Mouse (Mus musculus) neural tube, embryonic 12.5 days (tissue): ENCODE measurements around the gene Rflnb. TPM values are rescaled to one million over a fixed set of nuclear protein-coding genes. Genes with fewer than 3 reads are reported as not detected.

Experiments used
- ATAC-seq: fragments of 200-750 bp; cut with Nextera tagmentation; 2 replicates; pipeline ENCODE4 v1.8.0; 2017; ENCODE audit warnings: low read depth, mild to moderate bottlenecking, moderate TSS enrichment, moderate library complexity; ENCODE audit not compliant: low FRiP score
- H3K27ac ChIP-seq: fragments of 300-500 bp; sonication (generic); 2 replicates; pipeline ENCODE4 v1.5.1; 2016
- H3K27me3 ChIP-seq: fragments of 300-500 bp; sonication (generic); replicated peaks from 2 replicates; pipeline ENCODE4 v1.6.1; 2016; ENCODE audit warnings: mild to moderate bottlenecking
- H3K36me3 ChIP-seq: fragments of 300-500 bp; sonication (generic); 2 replicates; pipeline ENCODE4 v1.6.1; 2016; ENCODE audit warnings: mild to moderate bottlenecking
- H3K4me1 ChIP-seq: fragments of 300-500 bp; sonication (generic); 2 replicates; pipeline ENCODE4 v1.6.1; 2016
- H3K4me2 ChIP-seq: fragments of 300-500 bp; sonication (generic); replicated peaks from 2 replicates; pipeline ENCODE4 v1.6.1; 2016; ENCODE audit warnings: mild to moderate bottlenecking
- H3K4me3 ChIP-seq: fragments of 300-500 bp; sonication (generic); 2 replicates; pipeline ENCODE4 v1.5.1; 2016
- H3K9ac ChIP-seq: fragments of 300-500 bp; sonication (generic); 2 replicates; pipeline ENCODE4 v1.6.1; 2016; ENCODE audit warnings: mild to moderate bottlenecking
- H3K9me3 ChIP-seq: fragments of 300-500 bp; sonication (generic); 2 replicates; pipeline ENCODE4 v1.6.1; 2016; ENCODE audit warnings: mild to moderate bottlenecking
- WGBS: fragments of 180-500 bp; shearing (Covaris S2); methylation state at CpG from one replicate; pipeline ENCODE4 v1.1.7; 2016; 5-methylcytosine and 5-hydroxymethylcytosine counted together
- polyA plus RNA-seq: library from polyadenylated mRNA; unstranded; fragments of >200 nt; fragmentation: Nextera tagmentation; extraction: Ambion mirVana; gene quantifications from 2 replicates; pipeline ENCODE4 v1.2.1, GENCODE M21; 2016

Gene Rflnb
- polyA plus RNA-seq = 23.0 and 23.6 TPM in 2 replicates

DNA sequence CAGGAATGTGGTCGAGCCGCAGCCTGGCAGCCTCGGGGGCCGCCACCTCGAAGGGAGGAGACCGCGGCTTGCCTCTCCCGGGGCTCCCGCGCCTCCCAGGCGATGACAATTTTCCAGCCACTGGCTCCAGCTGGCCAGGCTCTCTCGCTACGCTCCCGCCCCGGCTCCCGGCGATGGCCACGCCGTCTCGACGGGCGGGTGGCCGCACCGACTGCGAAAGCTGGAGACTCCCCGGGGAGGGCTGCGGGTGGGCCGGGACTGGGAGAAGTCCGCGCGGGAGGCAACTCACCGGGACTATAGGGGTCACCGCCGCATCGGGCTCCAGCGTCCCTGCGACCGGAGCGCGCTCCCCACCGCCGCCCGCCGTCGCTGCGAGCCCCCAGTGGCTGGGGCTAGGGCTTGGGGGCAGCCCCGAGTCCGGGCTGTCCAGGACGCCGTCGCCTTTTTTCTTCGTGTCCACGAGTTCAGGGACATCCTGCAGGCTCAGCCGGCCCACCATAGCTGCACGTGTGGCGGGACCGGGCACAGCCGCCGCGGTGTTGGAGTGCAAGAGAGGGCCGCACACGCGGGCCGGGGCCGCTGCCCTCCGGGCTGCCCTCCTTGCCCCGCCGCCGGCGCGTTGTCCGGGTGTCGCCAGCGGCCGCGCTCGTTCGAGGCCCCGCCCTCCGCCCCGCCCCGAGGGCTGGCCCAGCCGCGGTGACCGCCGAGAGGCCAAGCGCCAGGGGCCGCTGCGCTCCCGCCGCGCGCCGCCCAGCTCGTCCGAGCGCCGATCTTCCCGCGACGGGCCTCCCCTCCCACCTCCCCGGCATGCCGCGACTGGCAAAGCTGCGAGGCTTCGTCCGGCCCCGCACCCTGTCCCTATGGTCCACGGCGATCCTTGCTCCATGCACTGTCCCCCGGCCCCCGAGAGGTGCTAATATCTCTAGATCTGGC is at the start of gene Rflnb:
Gene Rflnb (minus strand): TSS at position 644 of the 933 bp plus-strand sequence.
- H3K4me2 ChIP-seq = peak within 1 kb of the TSS; percentile 96
- whole genome bisulfite sequencing = under 1% methylated on average over 107 of the region's 112 CpGs

DNA sequence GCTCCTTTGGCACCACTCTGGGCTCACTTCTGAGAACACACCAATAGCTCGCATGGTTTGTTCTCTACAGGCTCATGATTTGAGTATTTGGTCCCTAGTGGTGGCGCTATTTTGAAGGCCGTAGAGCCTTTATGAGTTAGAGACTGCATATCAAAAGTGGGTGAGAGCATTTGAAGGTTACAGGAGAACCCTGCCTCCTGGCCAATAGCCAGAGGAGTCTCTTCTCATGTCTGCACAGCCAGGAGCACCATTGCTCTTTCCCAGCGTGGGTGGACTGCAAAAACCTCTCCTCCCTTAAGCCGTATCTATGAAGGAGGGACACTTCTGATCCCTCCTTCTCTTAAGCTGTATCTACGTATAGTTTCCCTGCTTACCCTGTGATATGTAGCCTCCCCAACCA is 49.8 kb upstream of the Rflnb start:
- Histone ChIP-seq H3K4me3 (no peak overlapping the region), H3K9me3 (no peaks in the 10 kb centered on the region), H3K9ac (no peak overlapping the region), H3K27ac (no peak overlapping the region), H3K36me3 (peaks cover 46% of the 10 kb centered on the region), H3K4me1 (no peaks in the 10 kb centered on the region; the same call in 1 of the 2 replicates), H3K4me2 (no peak overlapping the region), H3K27me3 (no peaks in the 10 kb centered on the region)
- WGBS = 87% methylated on average over 6 of the region's 6 CpGs
- ATAC-seq = no peak

More for the DNA sequence above, at the start of gene Rflnb:
- peak; percentile 88 for ATAC-seq
- Histone ChIP-seq H3K9me3 (no peaks in the 10 kb centered on the region), H3K36me3 (no peaks in the 10 kb centered on the region), H3K9ac (peak within 1 kb of the TSS; percentile 70), H3K4me3 (peak within 1 kb of the TSS; percentile 60), H3K27ac (no peak within 1 kb of the TSS), H3K27me3 (0 out of 2 replicates have a peak, but pooled peaks cover 16% of the 10 kb centered on the region), H3K4me1 (peaks cover 20% of the 10 kb centered on the region)

DNA sequence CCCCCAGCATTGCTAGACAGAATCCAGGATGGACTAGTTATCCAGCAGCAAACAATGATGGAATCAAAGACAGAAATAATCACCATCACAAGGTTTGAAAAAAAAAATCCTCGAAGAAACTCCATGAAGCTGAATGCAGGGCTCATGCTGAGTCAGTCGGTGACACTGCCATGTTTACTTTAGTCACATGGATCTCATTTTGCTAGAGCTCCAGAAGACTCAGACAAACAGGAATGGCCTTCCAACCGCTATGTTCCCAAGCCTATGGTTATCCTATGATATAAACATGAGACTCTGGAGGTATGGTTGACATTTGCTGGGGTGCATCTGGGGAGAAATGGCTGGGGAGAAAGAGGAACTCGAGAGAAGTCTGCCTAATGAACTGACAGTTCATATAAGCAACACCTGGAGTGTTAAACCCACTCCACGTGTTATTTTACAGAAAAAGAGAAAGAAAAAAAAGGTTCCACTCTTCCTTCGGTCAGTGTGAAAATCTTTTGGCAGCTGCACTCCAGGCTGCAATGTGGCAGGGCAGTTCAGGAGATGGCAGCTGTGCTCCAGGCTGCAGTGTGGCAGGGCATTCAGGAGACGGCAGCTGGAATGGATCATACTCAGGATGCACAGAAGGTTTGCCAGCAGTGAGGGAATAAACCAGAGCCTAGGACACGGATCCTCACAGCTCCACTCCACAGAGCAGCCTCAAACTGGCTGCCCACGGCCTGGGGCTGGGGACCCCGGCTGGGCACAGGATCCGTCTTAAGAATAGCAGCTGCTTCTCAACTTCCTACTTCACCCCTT is 46.9 kb upstream of the Rflnb start:
- Histone ChIP-seq H3K27ac (no peak overlapping the region), H3K4me1 (no peaks in the 10 kb centered on the region), H3K4me2 (no peak overlapping the region), H3K9ac (no peak overlapping the region), H3K4me3 (no peak overlapping the region), H3K9me3 (no peaks in the 10 kb centered on the region), H3K27me3 (no peaks in the 10 kb centered on the region), H3K36me3 (peaks cover 26% of the 10 kb centered on the region)
- no peak for ATAC-seq
- 75% methylated on average over 11 of the region's 11 CpGs for WGBS

DNA sequence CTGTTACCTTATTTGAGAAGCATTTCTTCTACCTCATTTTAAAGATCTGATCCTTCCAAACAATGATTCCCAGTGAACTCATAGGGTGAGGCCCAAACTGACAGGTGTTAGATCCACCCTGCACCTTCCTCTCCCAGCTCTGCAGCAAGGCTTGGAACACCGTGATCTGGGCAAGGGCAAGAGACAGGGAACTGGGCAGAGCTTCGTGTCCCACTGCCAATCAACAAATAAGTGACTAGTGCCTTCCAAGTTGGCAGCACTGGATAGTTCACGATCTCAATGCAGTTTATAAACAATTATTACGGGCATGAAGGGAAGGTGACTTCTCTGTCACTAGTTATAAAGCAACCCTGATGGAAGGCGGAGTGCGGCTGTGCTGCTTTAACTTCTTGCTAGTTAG is 42.2 kb upstream of the Rflnb start:
- Histone ChIP-seq H3K27ac (no peak overlapping the region), H3K9ac (no peak overlapping the region), H3K9me3 (no peaks in the 10 kb centered on the region), H3K27me3 (no peaks in the 10 kb centered on the region), H3K36me3 (peaks cover 19% of the 10 kb centered on the region; the same call in 1 of the 2 replicates), H3K4me2 (no peak overlapping the region), H3K4me3 (no peak overlapping the region), H3K4me1 (no peaks in the 10 kb centered on the region)
- ATAC-seq = no peak
- WGBS = 93% methylated on average over 6 of the region's 6 CpGs

DNA sequence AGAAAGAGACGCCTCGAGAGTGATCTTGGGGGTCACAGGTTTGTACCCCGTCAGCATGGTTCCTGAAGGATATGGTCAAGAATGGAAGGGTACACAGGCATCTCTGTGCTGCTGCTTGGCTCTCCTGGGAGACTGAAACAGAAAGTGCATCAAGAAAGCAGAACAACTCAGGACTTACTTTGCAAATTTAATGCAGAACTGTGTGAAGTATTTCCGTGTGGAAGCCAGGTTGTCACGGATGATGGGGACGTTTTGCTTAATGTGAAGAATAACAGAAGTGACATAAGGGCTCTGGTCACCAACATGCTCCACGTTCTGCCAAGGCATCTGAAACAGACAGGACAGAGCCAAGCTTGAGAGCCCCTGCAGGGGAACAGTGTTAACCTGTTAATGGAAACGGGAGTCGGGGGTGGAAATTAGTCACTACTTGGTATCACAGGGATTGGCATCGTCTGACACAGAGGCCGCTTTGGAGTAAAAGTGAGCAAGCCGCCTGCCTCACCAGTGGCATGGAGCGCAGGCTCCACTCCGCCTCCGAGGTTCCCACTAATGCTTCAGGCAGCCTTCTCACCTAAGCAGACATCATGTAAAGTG is 39.1 kb upstream of the Rflnb start:
- Histone ChIP-seq H3K27me3 (no peaks in the 10 kb centered on the region), H3K9ac (no peak overlapping the region), H3K4me1 (no peaks in the 10 kb centered on the region), H3K9me3 (no peaks in the 10 kb centered on the region), H3K4me3 (no peak overlapping the region), H3K36me3 (peaks cover 25% of the 10 kb centered on the region; the same call in 1 of the 2 replicates), H3K4me2 (no peak overlapping the region), H3K27ac (no peak overlapping the region)
- WGBS = 89% methylated on average over 15 of the region's 15 CpGs
- no peak for ATAC-seq

DNA sequence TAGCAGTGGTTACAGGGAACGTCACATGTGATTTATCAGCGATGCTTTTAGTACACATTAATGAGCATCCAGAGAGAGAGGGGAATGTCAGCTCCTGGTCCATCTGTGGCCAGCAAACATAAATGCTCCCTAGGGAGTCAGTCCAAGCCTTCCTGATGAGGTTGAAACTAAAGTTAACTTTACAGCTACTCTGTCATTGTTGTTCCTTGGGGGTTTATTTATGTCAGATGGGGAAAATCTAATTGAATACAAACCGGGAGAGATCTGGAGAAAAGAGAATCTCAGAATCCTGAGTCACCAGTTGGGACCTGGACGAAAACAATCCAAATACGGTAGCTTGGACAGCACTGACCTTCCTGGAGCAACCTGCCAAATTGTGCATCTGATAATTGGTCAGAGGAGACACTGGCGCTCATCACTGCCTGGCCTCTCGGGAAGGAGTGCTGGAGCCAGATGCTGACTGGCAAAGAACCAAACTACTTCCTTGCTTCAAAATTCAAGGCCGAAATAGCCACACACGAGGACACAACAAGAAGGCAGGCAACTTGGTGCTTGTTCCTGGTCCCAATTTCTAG is 38.0 kb upstream of the Rflnb start:
- Histone ChIP-seq H3K36me3 (peaks cover 21% of the 10 kb centered on the region; the same call in 1 of the 2 replicates), H3K27me3 (no peaks in the 10 kb centered on the region)

DNA sequence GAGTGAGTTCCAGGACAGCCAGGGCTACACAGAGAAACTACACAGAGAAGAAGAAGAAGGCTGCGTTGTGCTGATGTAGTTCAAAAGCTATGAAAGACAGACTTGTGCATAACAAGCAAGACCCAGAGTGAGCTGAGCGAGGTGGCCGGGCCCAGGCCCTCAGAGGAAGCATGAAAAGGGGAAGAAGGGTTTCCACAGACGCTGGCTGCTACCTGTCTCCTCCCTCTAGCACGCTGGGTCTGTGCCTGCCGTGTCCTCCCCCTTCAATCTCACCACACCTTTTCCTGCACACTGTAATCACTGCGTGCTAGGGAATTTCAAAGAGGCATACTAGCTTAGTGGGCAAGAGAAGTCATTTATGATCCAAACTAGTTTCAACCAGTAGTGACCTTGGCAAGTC is 36.8 kb upstream of the Rflnb start:
- 93% methylated on average over 7 of the region's 7 CpGs for WGBS
- no peak overlapping the region for H3K27ac ChIP-seq
- ATAC-seq = no peak
- peaks cover 21% of the 10 kb centered on the region; the same call in 1 of the 2 replicates for H3K36me3 ChIP-seq
- no peaks in the 10 kb centered on the region for H3K27me3 ChIP-seq
- no peak overlapping the region for H3K9ac ChIP-seq
- no peaks in the 10 kb centered on the region for H3K9me3 ChIP-seq
- no peaks in the 10 kb centered on the region for H3K4me1 ChIP-seq
- no peak overlapping the region for H3K4me2 ChIP-seq
- H3K4me3 ChIP-seq = no peak overlapping the region

More for the DNA sequence above, 38.0 kb upstream of the Rflnb start:
- ATAC-seq = no peak
- Histone ChIP-seq H3K4me2 (no peak overlapping the region), H3K9me3 (no peaks in the 10 kb centered on the region), H3K27ac (no peak overlapping the region), H3K4me3 (no peak overlapping the region), H3K4me1 (no peaks in the 10 kb centered on the region), H3K9ac (no peak overlapping the region)
- WGBS = 65% methylated on average over 9 of the region's 9 CpGs

DNA sequence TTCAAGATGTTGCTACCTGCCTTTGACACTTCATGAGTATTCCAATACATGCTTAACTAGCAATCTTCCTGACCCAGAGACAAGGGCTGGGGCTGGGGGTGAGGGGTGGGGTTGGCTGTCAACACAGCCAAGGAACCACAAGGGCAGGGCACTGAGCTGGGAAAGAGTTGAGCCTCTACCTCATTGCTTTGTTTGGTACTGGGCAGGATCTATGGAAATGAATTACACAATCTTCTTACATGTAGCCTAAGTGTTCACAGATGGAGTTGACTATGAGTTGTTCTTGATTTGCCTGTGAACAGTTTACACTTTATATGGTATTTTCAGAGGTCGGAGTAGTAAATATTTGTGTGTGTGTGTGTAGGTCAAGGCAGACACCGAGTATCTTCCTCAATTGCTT is 33.3 kb upstream of the Rflnb start:
- H3K9me3 ChIP-seq = no peaks in the 10 kb centered on the region
- H3K4me3 ChIP-seq = no peak overlapping the region
- H3K27me3 ChIP-seq = no peaks in the 10 kb centered on the region
- no peaks in the 10 kb centered on the region for H3K4me1 ChIP-seq
- peaks cover 15% of the 10 kb centered on the region; the same call in 1 of the 2 replicates for H3K36me3 ChIP-seq
- 90% methylated on average over 2 of the region's 2 CpGs for WGBS
- no peak overlapping the region for H3K9ac ChIP-seq
- no peak overlapping the region for H3K4me2 ChIP-seq
- ATAC-seq = no peak
- H3K27ac ChIP-seq = no peak overlapping the region

DNA sequence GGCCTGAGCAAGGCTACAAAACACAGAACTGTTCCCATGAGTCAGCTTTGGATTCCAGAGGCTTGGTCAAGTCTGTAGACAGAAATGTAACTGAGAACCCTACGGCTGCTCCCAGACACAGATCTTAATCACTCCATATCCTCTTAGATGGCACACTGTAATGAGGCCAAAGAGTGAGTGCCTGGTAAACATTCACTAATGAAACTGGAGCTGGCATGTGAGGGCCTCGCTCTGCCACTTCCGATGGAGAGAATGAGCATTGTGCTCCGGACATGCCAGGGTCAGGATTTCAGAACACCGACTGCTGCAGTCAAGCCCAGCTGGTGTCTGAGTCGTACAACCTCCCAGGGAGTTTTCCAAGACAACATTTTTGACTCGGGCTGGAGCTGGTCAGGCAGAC is 32.4 kb upstream of the Rflnb start:
- Histone ChIP-seq H3K4me3 (no peak overlapping the region), H3K4me2 (no peak overlapping the region), H3K9ac (no peak overlapping the region), H3K9me3 (no peaks in the 10 kb centered on the region), H3K27me3 (no peaks in the 10 kb centered on the region), H3K4me1 (no peaks in the 10 kb centered on the region), H3K36me3 (peaks cover 15% of the 10 kb centered on the region; the same call in 1 of the 2 replicates), H3K27ac (no peak overlapping the region)
- ATAC-seq = no peak
- 79% methylated on average over 7 of the region's 7 CpGs for WGBS

DNA sequence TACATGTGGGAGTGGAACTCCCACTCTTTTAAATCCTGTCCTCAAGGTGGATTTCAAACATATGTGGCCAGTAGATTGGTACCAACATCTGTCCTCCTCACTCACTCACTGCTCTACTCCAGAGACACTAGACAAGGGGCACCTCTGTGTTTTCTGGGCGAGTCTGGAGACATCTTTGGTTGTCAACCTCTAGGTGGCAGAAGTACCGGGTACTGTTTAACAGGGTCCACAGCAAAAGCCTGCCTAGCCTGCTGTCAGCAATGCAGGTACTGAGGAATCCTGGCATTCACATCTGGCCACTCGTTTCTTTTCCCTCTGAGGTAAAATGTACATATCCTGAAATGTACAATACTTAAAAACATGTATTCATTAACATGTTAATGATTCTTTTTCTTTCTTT is 28.9 kb upstream of the Rflnb start:
- Histone ChIP-seq H3K9me3 (no peaks in the 10 kb centered on the region), H3K4me1 (no peaks in the 10 kb centered on the region; the same call in 1 of the 2 replicates), H3K9ac (no peak overlapping the region), H3K27ac (no peak overlapping the region), H3K27me3 (no peaks in the 10 kb centered on the region), H3K4me3 (no peak overlapping the region), H3K36me3 (0 out of 2 replicates have a peak, but pooled peaks cover under 1% of the 10 kb centered on the region), H3K4me2 (no peak overlapping the region)
- no peak for ATAC-seq
- WGBS = 29% methylated on average over 3 of the region's 3 CpGs

DNA sequence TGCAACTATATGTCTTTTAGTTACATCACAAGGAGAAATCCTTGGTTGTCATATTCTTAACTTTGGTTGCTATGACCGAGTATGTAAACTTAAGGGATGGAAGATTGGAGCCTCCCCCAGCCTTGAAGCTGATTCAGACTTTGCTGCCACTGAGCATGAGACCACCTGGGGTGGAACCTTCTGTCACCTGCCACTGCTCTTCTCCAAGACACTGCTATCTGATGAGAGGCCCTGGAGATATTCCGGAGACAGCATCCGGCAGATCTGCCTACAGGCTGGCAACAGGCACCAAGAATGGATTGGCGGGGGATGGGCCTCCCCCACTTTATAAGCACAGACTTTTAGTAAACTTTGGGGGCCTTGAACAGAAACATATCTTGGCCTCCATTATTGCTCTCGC is 24.9 kb upstream of the Rflnb start:
- no peak overlapping the region for H3K9ac ChIP-seq
- no peaks in the 10 kb centered on the region for H3K9me3 ChIP-seq
- no peaks in the 10 kb centered on the region for H3K36me3 ChIP-seq
- no peak for ATAC-seq
- WGBS = 95% methylated on average over 5 of the region's 5 CpGs
- no peaks in the 10 kb centered on the region; the same call in 1 of the 2 replicates for H3K4me1 ChIP-seq
- H3K4me2 ChIP-seq = no peak overlapping the region
- no peak overlapping the region for H3K27ac ChIP-seq
- no peaks in the 10 kb centered on the region for H3K27me3 ChIP-seq
- H3K4me3 ChIP-seq = no peak overlapping the region
